Mouse (Mus musculus) layer of hippocampus, adult 18-20 months (tissue): ENCODE measurements around the gene Phf20. TPM values are rescaled to one million over a fixed set of nuclear protein-coding genes. Genes with fewer than 3 reads are reported as not detected.

ENCODE experiments used
- microRNA-seq, 2 experiments: library from miRNA; unstranded; fragments of <30 nt; microRNA quantifications; one replicate each; pipeline ENCODE4 v1.2.0; 2021
- total RNA-seq, 2 experiments: library from RNA; stranded (reverse); gene quantifications; 2 replicates each; pipeline ENCODE4 v1.2.3; 2021

Phf20 gene
- total RNA-seq, 2 experiments from 2014 or later = 104 to 108 TPM

Small RNA genes within 50 kb of the gene (microRNA-seq; reads per million reads assigned to microRNA genes)
- gene Gm22759 = 0 reads per million in 2 experiments

Other genes starting within 250 kb of the Phf20 start
- gene Cep250, start 240.0 kb upstream of the Phf20 start, total RNA-seq = 10 to 100 TPM; 18.8 to 21.7 TPM
- 1 to 10 TPM; 1.4 to 1.5 TPM for gene 6430550D23Rik, start 188.5 kb upstream of the Phf20 start, total RNA-seq
- gene Ergic3, start 188.4 kb upstream of the Phf20 start, total RNA-seq = 100 to 1,000 TPM; 214 to 229 TPM
- not detected for gene Fer1l4, start 143.5 kb upstream of the Phf20 start, total RNA-seq
- gene Spag4, start 131.3 kb upstream of the Phf20 start, total RNA-seq = 1 to 10 TPM; 2.5 to 3.5 TPM
- 10 to 100 TPM; 23.1 to 32.0 TPM for gene Cpne1, start 84.5 kb upstream of the Phf20 start, total RNA-seq
- gene Rbm12, start 84.5 kb upstream of the Phf20 start, total RNA-seq = 10 to 100 TPM; 31.8 to 32.1 TPM
- 10 to 100 TPM; 23.3 to 26.4 TPM for gene Gm28036, start 69.4 kb upstream of the Phf20 start, total RNA-seq
- gene Romo1, start 52.4 kb upstream of the Phf20 start, total RNA-seq = 100 to 1,000 TPM; 156 to 158 TPM
- gene Nfs1, start 52.3 kb upstream of the Phf20 start, total RNA-seq = 10 to 100 TPM; 43.6 to 44.3 TPM
- 100 to 1,000 TPM; 309 to 321 TPM for gene Rbm39, start 16.2 kb upstream of the Phf20 start, total RNA-seq
- gene Cnbd2, start 115.8 kb downstream of the Phf20 start, total RNA-seq = 1 to 10 TPM; 5.4 to 6.7 TPM
- gene Scand1, start 116.2 kb downstream of the Phf20 start, total RNA-seq = 10 to 100 TPM; 91.6 to 95.1 TPM
- gene Epb41l1, start 224.4 kb downstream of the Phf20 start, total RNA-seq = 100 to 1,000 TPM; 338 to 343 TPM